In genomic region chr7:100285383-100285782, GRCm38 (mm10) we compare ENCODE assay signal across 8 mouse cellular contexts. TPM values are rescaled to one million over a fixed set of nuclear protein-coding genes. Genes with fewer than 3 reads are reported as not detected.
DNase-seq lines count a peak whose midpoint lies in the region; ATAC-seq and TF ChIP-seq lines count a peak whose summit lies in the region.

Gene P4ha3, plus strand, starts transcription at chr7:100285520.

- no peaks in the 10 kb centered on the region for H3K36me3 ChIP-seq in kidney, embryonic 15.5 days
- no peaks in the 10 kb centered on the region for H3K36me3 ChIP-seq in forebrain, postnatal 0 days (ENCODE audit: insufficient read depth)
- H3K36me3 ChIP-seq in neural tube, embryonic 13.5 days, result no peaks in the 10 kb centered on the region

- DNase-seq in kidney, postnatal 25 days, result no peak
- no peak for DNase-seq in forebrain, postnatal 0 days
- DNase-seq in liver, result peak; percentile 18
- DNase-seq in natural killer cell, adult 2 months (ENCODE audit: low spot score in 2 of 2), result no peak

- under 1% methylated on average over 52 of the region's 53 CpGs for WGBS in kidney, embryonic 15.5 days
- WGBS in forebrain, postnatal 0 days, result under 1% methylated on average over 51 of the region's 53 CpGs
- WGBS in neural tube, embryonic 13.5 days, result under 1% methylated on average over 52 of the region's 53 CpGs

- H3K9ac ChIP-seq in kidney, embryonic 15.5 days, result peak within 1 kb of the TSS; percentile 61
- H3K9ac ChIP-seq in forebrain, postnatal 0 days, result peak within 1 kb of the TSS; percentile 43
- peak within 1 kb of the TSS; percentile 80 for H3K9ac ChIP-seq in neural tube, embryonic 13.5 days

- peak within 1 kb of the TSS; percentile 94 for H3K4me2 ChIP-seq in kidney, embryonic 15.5 days
- peak within 1 kb of the TSS; percentile 98 for H3K4me2 ChIP-seq in forebrain, postnatal 0 days (ENCODE audit: low read depth)
- H3K4me2 ChIP-seq in neural tube, embryonic 13.5 days, result peak within 1 kb of the TSS; percentile 89

- no peaks in the 10 kb centered on the region for H3K9me3 ChIP-seq in kidney, embryonic 15.5 days (replicated peaks)
- no peaks in the 10 kb centered on the region for H3K9me3 ChIP-seq in forebrain, postnatal 0 days (ENCODE audit: low read length)
- H3K9me3 ChIP-seq in neural tube, embryonic 13.5 days, result peaks cover under 1% of the 10 kb centered on the region; the same call in 1 of the 2 replicates

- TF ChIP-seq POLR2A in bone marrow macrophage, adult 2 months (IDR thresholded peaks at IDR 0.05; ENCODE audit: borderline replicate concordance, low read depth, low read length), result no peak

- H3K27me3 ChIP-seq in kidney, embryonic 15.5 days, result peaks cover 19% of the 10 kb centered on the region
- peaks cover 10% of the 10 kb centered on the region; the same call in 1 of the 2 replicates for H3K27me3 ChIP-seq in forebrain, postnatal 0 days (ENCODE audit: insufficient read depth, low read length)
- H3K27me3 ChIP-seq in neural tube, embryonic 13.5 days, result peaks cover 10% of the 10 kb centered on the region

- peak within 1 kb of the TSS; percentile 61 for H3K4me3 ChIP-seq in kidney, embryonic 15.5 days (replicated peaks)
- H3K4me3 ChIP-seq in bone marrow macrophage, adult 2 months (ENCODE audit: insufficient read depth, low read length), result peak within 1 kb of the TSS; percentile 27
- peak within 1 kb of the TSS; percentile 46 for H3K4me3 ChIP-seq in forebrain, postnatal 0 days (ENCODE audit: low read depth, low read length)
- H3K4me3 ChIP-seq in neural tube, embryonic 13.5 days, result peak within 1 kb of the TSS; percentile 55

- H3K27ac ChIP-seq in kidney, embryonic 15.5 days, result 0 out of 2 replicates have a peak within 1 kb of the TSS, but pooled peaks have one; percentile 22
- H3K27ac ChIP-seq in bone marrow macrophage, adult 2 months (ENCODE audit: insufficient read depth, low read depth, low read length), result no peak within 1 kb of the TSS
- H3K27ac ChIP-seq in forebrain, postnatal 0 days (ENCODE audit: low read depth, low read length), result no peak within 1 kb of the TSS
- H3K27ac ChIP-seq in neural tube, embryonic 13.5 days (replicated peaks), result peak within 1 kb of the TSS; percentile 49

- TF ChIP-seq CTCF in bone marrow macrophage, adult 2 months (IDR thresholded peaks at IDR 0.05; ENCODE audit: low read depth, low read length), result no peak
- peak; percentile 46 for TF ChIP-seq CTCF in forebrain, postnatal 0 days (IDR thresholded peaks at IDR 0.05; ENCODE audit: low read depth)

- H3K4me1 ChIP-seq in kidney, embryonic 15.5 days, result peaks cover 36% of the 10 kb centered on the region
- H3K4me1 ChIP-seq in bone marrow macrophage, adult 2 months (ENCODE audit: control insufficient read depth, insufficient read depth, low read length), result no peaks in the 10 kb centered on the region
- H3K4me1 ChIP-seq in forebrain, postnatal 0 days (ENCODE audit: insufficient read depth), result no peaks in the 10 kb centered on the region
- H3K4me1 ChIP-seq in neural tube, embryonic 13.5 days (replicated peaks), result peaks cover 54% of the 10 kb centered on the region

- peak; percentile 47; the same call in 1 of the 2 replicates for ATAC-seq in kidney, embryonic 15.5 days (replicated peaks; ENCODE audit: low FRiP score)
- ATAC-seq in forebrain, postnatal 0 days, result peak; percentile 50; the same call in 1 of the 2 replicates
- ATAC-seq in neural tube, embryonic 13.5 days (ENCODE audit: low read depth), result peak; percentile 46; the same call in 1 of the 2 replicates
- ATAC-seq in megakaryocyte-erythroid progenitor cell, adult 5-6 weeks (replicated peaks; ENCODE audit: low FRiP score, low TSS enrichment, poor library complexity, severe bottlenecking), result no peak

RNA-seq across cellular contexts. Expression of gene P4ha3, which starts in this region (rescaled TPM):
- polyA plus RNA-seq in kidney, embryonic 15.5 days (2015; fragmentation: Nextera tagmentation; extraction: Ambion mirVana), result 7.7 TPM in 2 replicates
- 0.29 TPM in 1 of 2 replicates, not detected in the other for polyA plus RNA-seq in bone marrow macrophage, adult 2 months (2012; ENCODE audit: insufficient read depth, insufficient read length, missing spikeins)
- total RNA-seq in forebrain, postnatal 0 days (2014; rRNA removed), result 3.1 and 7.3 TPM in 2 replicates
- polyA plus RNA-seq in forebrain, postnatal 0 days (2015; fragmentation: Nextera tagmentation; extraction: Ambion mirVana), result 2.2 and 3.0 TPM in 2 replicates
- 10.4 and 11.4 TPM in 2 replicates for polyA plus RNA-seq in neural tube, embryonic 13.5 days (2015; fragmentation: Nextera tagmentation; extraction: Ambion mirVana)
- not detected in 2 replicates for total RNA-seq in megakaryocyte-erythroid progenitor cell, adult 5-6 weeks (2014; fragmentation: Nextera tagmentation)
- total RNA-seq in megakaryocyte-erythroid progenitor cell, adult 5-6 weeks (2017), result 0.38 TPM in 1 of 2 replicates, not detected in the other

Comparison
In these comparisons a context has a peak if more than half of its experiments do, and no peak if none do; other contexts are left out.
1. H3K27ac ChIP-seq: peak in kidney, embryonic 15.5 days (single experiment) and neural tube, embryonic 13.5 days (single experiment); none in bone marrow macrophage, adult 2 months (single experiment) and forebrain, postnatal 0 days (single experiment).
2. Peak in every context shown above with its lines, with median percentiles within 50 percentile points of each other: H3K4me2 ChIP-seq, H3K4me3 ChIP-seq and H3K9ac ChIP-seq.